Mouse (Mus musculus) stomach, embryonic 16.5 days (tissue): Measurements from ENCODE around the gene Fabp1. TPM values are rescaled to one million over a fixed set of nuclear protein-coding genes. Genes with fewer than 3 reads are reported as not detected.

Experiments used
- ATAC-seq: fragments of 200-750 bp; cut with Nextera tagmentation; 2 replicates; pipeline ENCODE4 v1.8.0; 2017; ENCODE audit warnings: moderate number of reproducible peaks, moderate TSS enrichment; ENCODE audit not compliant: insufficient read depth, low FRiP score
- H3K27ac ChIP-seq: fragments of 300-500 bp; sonication (generic); 2 replicates; pipeline ENCODE4 v1.5.1; 2014; ENCODE audit warnings: low read length
- H3K27me3 ChIP-seq: fragments of 300-500 bp; sonication (generic); 2 replicates; pipeline ENCODE4 v1.6.1; 2014; ENCODE audit warnings: low read length, control low read depth, mixed read lengths; ENCODE audit not compliant: control insufficient read depth, insufficient read depth
- H3K36me3 ChIP-seq: fragments of 300-500 bp; sonication (generic); 2 replicates; pipeline ENCODE4 v1.6.1; 2014; ENCODE audit warnings: low read length; ENCODE audit not compliant: control insufficient read depth, insufficient read depth
- H3K4me1 ChIP-seq: fragments of 300-500 bp; sonication (generic); 2 replicates; pipeline ENCODE4 v1.6.1; 2014; ENCODE audit warnings: low read length, control low read depth, mixed read lengths; ENCODE audit not compliant: control insufficient read depth, insufficient read depth
- H3K4me2 ChIP-seq: fragments of 300-500 bp; sonication (generic); 2 replicates; pipeline ENCODE4 v1.6.1; 2014; ENCODE audit warnings: low read depth, low read length, mixed read lengths
- H3K4me3 ChIP-seq: fragments of 300-500 bp; sonication (generic); replicated peaks from 2 replicates; pipeline ENCODE4 v1.5.1; 2014; ENCODE audit warnings: mild to moderate bottlenecking, low read length
- H3K9ac ChIP-seq: fragments of 300-500 bp; sonication (generic); 2 replicates; pipeline ENCODE4 v1.6.1; 2014; ENCODE audit warnings: low read length
- H3K9me3 ChIP-seq: fragments of 300-500 bp; sonication (generic); replicated peaks from 2 replicates; pipeline ENCODE4 v1.6.1; 2016; ENCODE audit warnings: low read length, control low read depth; ENCODE audit not compliant: control insufficient read depth
- WGBS: fragments of 180-500 bp; shearing (Covaris S2); extraction: QIAGEN DNeasy Blood & Tissue Kit; methylation state at CpG from one replicate; pipeline ENCODE4 v1.1.7; 2014; 5-methylcytosine and 5-hydroxymethylcytosine counted together
- polyA plus RNA-seq: library from polyadenylated mRNA; unstranded; fragments of >200 nt; fragmentation: Nextera tagmentation; extraction: Ambion mirVana; gene quantifications from 2 replicates; pipeline ENCODE4 v1.2.1, GENCODE M21; 2015

Gene Fabp1
- polyA plus RNA-seq, 1 experiment from 2014 or later: 834 TPM

GRCm38 (mm10) chr6:71201925-71202324, 2.3 kb downstream of the Fabp1 start:
- Histone ChIP-seq H3K27ac (no peak overlapping the region), H3K4me2 (no peak overlapping the region)
- ATAC-seq: no peak

DNA sequence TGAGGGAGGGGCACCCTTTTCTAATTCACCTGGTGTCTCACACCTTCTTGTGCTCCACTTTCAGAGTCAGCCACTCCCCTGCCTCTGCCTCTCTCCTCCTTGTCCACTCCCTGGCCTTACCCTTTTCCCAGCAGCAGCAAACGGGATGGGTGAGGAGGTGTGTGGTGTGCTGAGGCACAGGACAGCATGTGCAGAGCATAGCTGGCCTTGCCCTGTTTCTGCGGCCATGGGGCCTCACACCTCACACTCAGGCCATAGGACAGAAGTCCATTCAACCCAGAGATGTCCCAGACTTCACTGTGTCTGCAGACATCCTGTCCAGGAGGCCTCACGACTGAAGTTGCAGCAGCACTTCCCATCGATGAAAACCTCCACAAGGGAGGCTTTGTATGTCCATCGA, 4.0 kb downstream of the Fabp1 start:
- H3K9me3 ChIP-seq: no peaks in the 10 kb centered on the region
- H3K27me3 ChIP-seq: no peaks in the 10 kb centered on the region
- H3K4me3 ChIP-seq: no peak overlapping the region
- H3K4me1 ChIP-seq: no peaks in the 10 kb centered on the region
- no peaks in the 10 kb centered on the region for H3K36me3 ChIP-seq
- no peak overlapping the region for H3K27ac ChIP-seq
- WGBS: 72% methylated on average over 5 of the region's 5 CpGs
- no peak overlapping the region for H3K9ac ChIP-seq
- peak; percentile 25; the same call in 1 of the 2 replicates for ATAC-seq
- H3K4me2 ChIP-seq: no peak overlapping the region

More at GRCm38 (mm10) chr6:71201925-71202324, 2.3 kb downstream of the Fabp1 start:
- no peak overlapping the region for H3K9ac ChIP-seq
- 49% methylated on average over 5 of the region's 5 CpGs for WGBS
- no peak overlapping the region for H3K4me3 ChIP-seq
- no peaks in the 10 kb centered on the region for H3K4me1 ChIP-seq
- no peaks in the 10 kb centered on the region for H3K27me3 ChIP-seq
- no peaks in the 10 kb centered on the region for H3K36me3 ChIP-seq
- H3K9me3 ChIP-seq: no peaks in the 10 kb centered on the region

- no peak overlapping the region for H3K27ac ChIP-seq
- no peaks in the 10 kb centered on the region for H3K4me1 ChIP-seq
- 82% methylated on average over 8 of the region's 8 CpGs for WGBS
- H3K4me2 ChIP-seq: no peak overlapping the region
- H3K9ac ChIP-seq: no peak overlapping the region
- no peaks in the 10 kb centered on the region for H3K27me3 ChIP-seq
- no peak overlapping the region for H3K4me3 ChIP-seq
- ATAC-seq: no peak
- no peaks in the 10 kb centered on the region for H3K36me3 ChIP-seq
- no peaks in the 10 kb centered on the region for H3K9me3 ChIP-seq
Measured at GRCm38 (mm10) chr6:71204166-71204565, 4.5 kb downstream of the Fabp1 start.

- ATAC-seq: no peak
- Histone ChIP-seq H3K27me3 (no peaks in the 10 kb centered on the region), H3K4me2 (no peak overlapping the region), H3K4me1 (no peaks in the 10 kb centered on the region), H3K4me3 (no peak overlapping the region), H3K9me3 (no peaks in the 10 kb centered on the region), H3K36me3 (no peaks in the 10 kb centered on the region), H3K9ac (no peak overlapping the region), H3K27ac (no peak overlapping the region)
- 83% methylated on average over 2 of the region's 2 CpGs for WGBS
Measured at GRCm38 (mm10) chr6:71208691-71209090, 9.1 kb downstream of the Fabp1 start.

DNA sequence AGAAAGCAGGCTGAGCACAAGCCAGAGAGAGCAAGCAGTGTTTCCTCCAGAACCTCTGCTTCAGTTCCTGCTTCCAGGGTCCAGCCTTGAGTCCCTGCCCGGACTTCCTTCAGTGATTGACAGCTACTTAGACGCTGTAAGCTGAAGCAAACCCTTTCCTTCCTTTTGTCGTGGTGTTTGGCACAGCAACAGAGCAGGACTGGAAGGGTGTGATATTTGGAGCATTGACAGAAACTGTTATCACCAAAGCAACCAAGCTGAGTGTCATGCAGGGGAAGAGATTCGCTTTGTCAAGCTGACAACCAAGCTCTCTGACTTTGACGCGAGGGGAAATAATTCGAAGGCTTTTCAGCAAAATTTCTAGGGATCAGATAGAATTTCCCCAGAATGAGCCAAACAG, 12.3 kb downstream of the Fabp1 start:
- Histone ChIP-seq H3K4me1 (no peaks in the 10 kb centered on the region), H3K9me3 (no peaks in the 10 kb centered on the region), H3K4me3 (no peak overlapping the region), H3K9ac (no peak overlapping the region), H3K27me3 (no peaks in the 10 kb centered on the region), H3K27ac (no peak overlapping the region), H3K4me2 (no peak overlapping the region), H3K36me3 (no peaks in the 10 kb centered on the region)
- WGBS: 63% methylated on average over 7 of the region's 7 CpGs
- ATAC-seq: no peak

GRCm38 (mm10) chr6:71212471-71212870, 12.8 kb downstream of the Fabp1 start:
- no peaks in the 10 kb centered on the region for H3K9me3 ChIP-seq
- H3K36me3 ChIP-seq: no peaks in the 10 kb centered on the region
- no peak overlapping the region for H3K27ac ChIP-seq
- no peak overlapping the region for H3K4me3 ChIP-seq
- H3K27me3 ChIP-seq: no peaks in the 10 kb centered on the region
- no peak overlapping the region for H3K4me2 ChIP-seq
- no peaks in the 10 kb centered on the region for H3K4me1 ChIP-seq
- WGBS: 96% methylated on average over 3 of the region's 3 CpGs
- no peak for ATAC-seq
- no peak overlapping the region for H3K9ac ChIP-seq

- ATAC-seq: no peak
- no peak overlapping the region for H3K4me2 ChIP-seq
- no peak overlapping the region for H3K4me3 ChIP-seq
- 85% methylated on average over 4 of the region's 4 CpGs for WGBS
- H3K36me3 ChIP-seq: no peaks in the 10 kb centered on the region
- no peaks in the 10 kb centered on the region for H3K27me3 ChIP-seq
- no peak overlapping the region for H3K27ac ChIP-seq
- H3K9ac ChIP-seq: no peak overlapping the region
- no peaks in the 10 kb centered on the region for H3K9me3 ChIP-seq
- H3K4me1 ChIP-seq: no peaks in the 10 kb centered on the region
Measured at GRCm38 (mm10) chr6:71221501-71221900, 21.9 kb downstream of the Fabp1 start.

DNA sequence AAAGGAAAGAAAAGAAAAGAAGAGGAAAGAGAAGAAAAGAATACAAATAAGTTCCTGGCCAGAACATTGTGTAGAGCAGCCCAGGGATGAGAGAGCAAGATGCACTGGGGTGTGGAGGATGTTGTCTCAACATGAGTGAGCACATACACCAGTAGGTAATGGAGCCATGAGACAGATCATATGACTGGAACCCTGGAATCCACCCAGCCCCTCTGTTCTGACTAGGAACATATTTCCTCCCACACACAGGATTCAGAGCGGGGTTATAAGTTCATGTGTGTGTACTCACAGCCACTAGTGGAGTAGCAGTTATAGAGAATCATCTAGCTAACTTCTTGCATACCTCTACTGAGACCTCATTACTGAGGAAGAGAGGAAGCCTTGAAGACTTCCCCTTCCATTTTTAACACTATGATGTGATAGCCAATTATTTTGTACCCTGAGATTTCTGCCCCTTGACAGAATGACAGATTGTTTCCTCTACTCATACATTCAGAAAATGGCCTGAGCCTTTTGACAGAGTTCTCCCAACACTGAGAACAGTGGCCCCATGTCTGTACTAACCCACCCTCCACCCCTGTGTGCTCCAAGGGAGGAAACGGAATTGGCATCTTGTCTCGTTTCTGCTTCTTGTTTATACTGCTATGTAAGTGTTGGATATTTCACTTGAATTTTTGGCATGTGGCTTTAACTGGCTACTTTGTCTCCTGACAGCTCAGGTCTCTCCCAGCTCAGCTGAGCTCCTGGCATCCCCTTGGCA, 24.7 kb downstream of the Fabp1 start:
- Histone ChIP-seq H3K9ac (no peak overlapping the region), H3K4me3 (no peak overlapping the region), H3K4me1 (no peaks in the 10 kb centered on the region), H3K9me3 (no peaks in the 10 kb centered on the region), H3K4me2 (no peak overlapping the region), H3K27ac (no peak overlapping the region), H3K27me3 (no peaks in the 10 kb centered on the region), H3K36me3 (no peaks in the 10 kb centered on the region)
- ATAC-seq: 0 out of 2 replicates have a peak, but pooled peaks have one; percentile 56
- 50% methylated on average over 3 of the region's 3 CpGs for WGBS

DNA sequence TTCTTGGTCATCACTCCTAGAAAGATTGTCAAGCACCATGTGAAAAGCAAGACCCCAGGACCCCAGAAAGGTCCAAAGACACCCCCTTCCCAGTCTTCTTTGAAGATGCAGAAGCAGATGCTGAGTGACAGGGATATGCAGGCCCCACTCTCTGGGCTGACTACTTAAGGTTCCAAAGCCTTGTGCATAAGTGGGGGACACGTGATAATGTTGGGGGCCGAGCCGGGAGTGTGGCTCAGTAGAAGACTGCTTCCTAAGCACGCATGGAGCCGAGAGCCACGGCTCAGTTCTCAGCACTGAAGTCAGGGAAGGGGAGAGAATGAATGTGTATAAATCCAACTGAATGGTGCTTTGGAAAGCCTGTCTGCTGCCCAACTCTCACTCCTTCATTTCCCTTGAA, 26.9 kb downstream of the Fabp1 start:
- H3K36me3 ChIP-seq: no peaks in the 10 kb centered on the region
- H3K9me3 ChIP-seq: no peaks in the 10 kb centered on the region
- H3K9ac ChIP-seq: no peak overlapping the region
- no peak overlapping the region for H3K4me2 ChIP-seq
- no peak overlapping the region for H3K4me3 ChIP-seq
- 44% methylated on average over 6 of the region's 6 CpGs for WGBS
- H3K27me3 ChIP-seq: no peaks in the 10 kb centered on the region
- H3K27ac ChIP-seq: no peak overlapping the region
- ATAC-seq: no peak
- no peaks in the 10 kb centered on the region for H3K4me1 ChIP-seq
